Mouse (Mus musculus) heart, postnatal 0 days (tissue): ENCODE data around the gene Cox17.

ENCODE experiments used
- CTCF ChIP-seq: IDR thresholded peaks from 2 replicates; pipeline ENCODE4 v1.5.1; 2016; ENCODE audit warnings: antibody characterized with exemption, control low read depth, low read depth
- EP300 ChIP-seq: IDR thresholded peaks from 2 replicates; pipeline ENCODE4 v1.6.1; 2016; ENCODE audit warnings: antibody characterized with exemption, low read depth

DNA sequence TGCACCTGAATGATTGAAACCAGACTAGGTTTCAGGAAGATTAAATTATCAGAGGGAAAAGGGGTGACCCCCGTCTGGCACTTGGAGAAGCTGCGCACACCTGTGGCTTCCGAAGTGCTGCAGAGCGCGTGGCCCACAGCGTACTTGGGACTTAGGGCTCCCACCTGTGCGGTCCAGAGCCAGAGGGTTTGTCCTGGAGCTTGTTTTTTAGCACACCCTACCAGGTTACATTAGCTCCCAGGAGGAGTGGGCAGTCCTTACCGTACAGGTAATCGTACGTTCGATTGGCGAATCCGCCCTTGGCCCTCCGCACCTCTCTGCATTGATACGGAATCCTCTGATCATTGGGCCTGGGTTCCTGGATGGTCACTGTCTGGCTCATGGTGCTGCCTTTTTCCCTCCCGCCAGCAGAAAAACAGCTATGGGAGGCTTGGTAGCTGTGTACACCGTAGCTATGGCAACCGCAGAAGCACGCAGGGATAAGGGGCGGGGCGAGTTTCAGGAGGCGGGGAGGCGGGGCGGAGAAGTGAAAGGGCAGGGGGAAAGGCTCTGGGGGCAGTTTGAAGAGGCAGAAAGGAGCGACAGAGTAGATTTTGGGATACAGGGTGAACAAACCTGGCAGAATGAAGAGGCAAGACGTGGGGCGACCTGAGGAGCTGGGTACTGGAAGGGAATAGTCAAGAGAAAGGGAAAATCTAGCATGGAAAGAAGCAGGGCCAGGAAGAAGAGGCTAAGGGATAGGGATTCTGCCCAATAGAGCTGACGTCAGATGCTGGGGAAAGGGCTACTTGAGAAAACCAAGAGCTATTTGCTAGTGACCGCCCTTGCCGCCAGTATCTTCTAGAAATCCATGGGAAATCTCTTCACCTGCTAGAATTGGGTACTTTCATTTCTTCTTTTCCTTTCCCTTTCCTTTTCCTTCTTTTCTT, 5.1 kb upstream of the Cox17 start, which contains the start of gene Maats1:
- TF ChIP-seq CTCF: no peak
- TF ChIP-seq EP300: no peak
